Mouse (Mus musculus): ENCODE data around the gene Mllt10.

Mllt10 gene

GRCm38 (mm10) chr2:18201820-18202462 lies 146.9 kb downstream of the Mllt10 start:
- DNase-seq (ENCODE audit: low spot score): no peak

GRCm38 (mm10) chr2:18202923-18203322 lies 147.9 kb downstream of the Mllt10 start:
- DNase-seq (ENCODE audit: low spot score): no peak

GRCm38 (mm10) chr2:18205118-18205517 lies 150.1 kb downstream of the Mllt10 start:
- peak; percentile 64 for DNase-seq (ENCODE audit: low spot score)

GRCm38 (mm10) chr2:18206811-18207210 lies 151.8 kb downstream of the Mllt10 start:
- DNase-seq (ENCODE audit: low spot score): no peak

- no peak for DNase-seq (ENCODE audit: low spot score)
Measured at GRCm38 (mm10) chr2:18208578-18208977, 153.5 kb downstream of the Mllt10 start.

GRCm38 (mm10) chr2:18209211-18209823 lies 154.3 kb downstream of the Mllt10 start:
- DNase-seq (ENCODE audit: low spot score): no peak

GRCm38 (mm10) chr2:18209948-18210347 lies 154.9 kb downstream of the Mllt10 start:
- DNase-seq (ENCODE audit: low spot score): no peak

- no peak for DNase-seq (ENCODE audit: low spot score)
Measured at GRCm38 (mm10) chr2:18214031-18214430, 159.0 kb downstream of the Mllt10 start.

- DNase-seq (ENCODE audit: low spot score): no peak
Measured at GRCm38 (mm10) chr2:18217867-18218266, 162.8 kb downstream of the Mllt10 start.

GRCm38 (mm10) chr2:18218500-18218899 lies 163.5 kb downstream of the Mllt10 start:
- DNase-seq (ENCODE audit: low spot score): no peak

- DNase-seq (ENCODE audit: low spot score): no peak
Measured at GRCm38 (mm10) chr2:18219136-18219535, 164.1 kb downstream of the Mllt10 start.

GRCm38 (mm10) chr2:18219569-18219968 lies 164.5 kb downstream of the Mllt10 start:
- no peak for DNase-seq (ENCODE audit: low spot score)

- DNase-seq (ENCODE audit: low spot score): no peak
Measured at GRCm38 (mm10) chr2:18228486-18229062, 173.5 kb downstream of the Mllt10 start.

- DNase-seq (ENCODE audit: low spot score): no peak
Measured at GRCm38 (mm10) chr2:18229279-18229678, 174.2 kb downstream of the Mllt10 start.

GRCm38 (mm10) chr2:18231143-18231542 lies 176.1 kb downstream of the Mllt10 start:
- no peak for DNase-seq (ENCODE audit: low spot score)

- DNase-seq (ENCODE audit: low spot score): no peak
Measured at GRCm38 (mm10) chr2:18232883-18233567, 178.0 kb downstream of the Mllt10 start.

GRCm38 (mm10) chr2:18235524-18235923 lies 180.5 kb downstream of the Mllt10 start:
- DNase-seq (ENCODE audit: low spot score): no peak

GRCm38 (mm10) chr2:18249224-18249623 lies 194.2 kb downstream of the Mllt10 start:
- DNase-seq (ENCODE audit: low spot score): no peak

Data from ovary, postnatal 36 days (tissue).